Mouse (Mus musculus): ENCODE measurements around the gene Agk. TPM values are rescaled to one million over a fixed set of nuclear protein-coding genes. Genes with fewer than 3 reads are reported as not detected.
A peak's percentile ranks its signal among the peaks of the same experiment; 100 is the strongest.

The Agk gene
- polyA plus RNA-seq, 1 experiment from 2014 or later, result 46.3 TPM

GRCm38 (mm10) chr6:40435151-40436046 lies 110.4 kb downstream of the Agk start:
- WGBS, result under 1% methylated on average over 71 of the region's 72 CpGs

GRCm38 (mm10) chr6:40436047-40436483 lies 111.1 kb downstream of the Agk start, which contains the start of gene E330009J07Rik:
E330009J07Rik (minus strand) TSS chr6:40436135.
- Histone ChIP-seq H3K4me1 (peaks cover 17% of the 10 kb centered on the region), H3K27ac (replicated peaks) (peak within 1 kb of the TSS; percentile 94), H3K9me3 (replicated peaks) (no peaks in the 10 kb centered on the region), H3K27me3 (ENCODE audit: low read depth, poor library complexity, severe bottlenecking) (peaks cover 40% of the 10 kb centered on the region), H3K36me3 (no peaks in the 10 kb centered on the region), H3K4me3 (peak within 1 kb of the TSS; percentile 92)
- peak; percentile 84 for DNase-seq (ENCODE audit: low spot score)
- WGBS, result under 1% methylated on average over 38 of the region's 38 CpGs

More at GRCm38 (mm10) chr6:40435151-40436046, 110.4 kb downstream of the Agk start:
- DNase-seq (ENCODE audit: low spot score), result peak; percentile 71
- no peaks in the 10 kb centered on the region for H3K9me3 ChIP-seq (replicated peaks)
- H3K36me3 ChIP-seq, result no peaks in the 10 kb centered on the region
- peak overlapping the region; percentile 92 for H3K4me3 ChIP-seq
- H3K4me1 ChIP-seq, result peaks cover 17% of the 10 kb centered on the region
- H3K27me3 ChIP-seq (ENCODE audit: low read depth, poor library complexity, severe bottlenecking), result peaks cover 38% of the 10 kb centered on the region
- H3K27ac ChIP-seq (replicated peaks), result peak overlapping the region; percentile 94

- DNase-seq (ENCODE audit: low spot score), result no peak
- H3K4me1 ChIP-seq, result peaks cover 13% of the 10 kb centered on the region
- peaks cover 49% of the 10 kb centered on the region for H3K27me3 ChIP-seq (ENCODE audit: low read depth, poor library complexity, severe bottlenecking)
- 81% methylated on average over 5 of the region's 5 CpGs for WGBS
- H3K27ac ChIP-seq (replicated peaks), result no peak within 1 kb of the TSS
- H3K4me3 ChIP-seq, result no peak within 1 kb of the TSS
- H3K36me3 ChIP-seq, result no peaks in the 10 kb centered on the region
- no peaks in the 10 kb centered on the region for H3K9me3 ChIP-seq (replicated peaks)
Measured at GRCm38 (mm10) chr6:40438936-40439335, 114.0 kb downstream of the Agk start, which contains the start of gene Wee2. Wee2 (plus strand) TSS chr6:40439088.

- Histone ChIP-seq H3K27ac (replicated peaks) (no peak overlapping the region), H3K4me3 (no peak overlapping the region), H3K27me3 (ENCODE audit: low read depth, poor library complexity, severe bottlenecking) (peaks cover 51% of the 10 kb centered on the region), H3K4me1 (peaks cover 5% of the 10 kb centered on the region), H3K36me3 (no peaks in the 10 kb centered on the region), H3K9me3 (replicated peaks) (no peaks in the 10 kb centered on the region)
- WGBS, result 55% methylated on average over 12 of the region's 12 CpGs
- no peak for DNase-seq (ENCODE audit: low spot score)
Measured at GRCm38 (mm10) chr6:40439731-40440130, 114.8 kb downstream of the Agk start.

GRCm38 (mm10) chr6:40441276-40441675 lies 116.3 kb downstream of the Agk start:
- Histone ChIP-seq H3K27me3 (ENCODE audit: low read depth, poor library complexity, severe bottlenecking) (peaks cover 51% of the 10 kb centered on the region), H3K27ac (replicated peaks) (no peak overlapping the region), H3K36me3 (no peaks in the 10 kb centered on the region), H3K4me1 (no peaks in the 10 kb centered on the region), H3K4me3 (no peak overlapping the region), H3K9me3 (replicated peaks) (no peaks in the 10 kb centered on the region)
- WGBS, result 86% methylated on average over 3 of the region's 3 CpGs
- DNase-seq (ENCODE audit: low spot score), result no peak

GRCm38 (mm10) chr6:40441755-40442154 lies 116.8 kb downstream of the Agk start:
- 39% methylated on average over 3 of the region's 3 CpGs for WGBS
- Histone ChIP-seq H3K4me1 (no peaks in the 10 kb centered on the region), H3K27ac (replicated peaks) (no peak overlapping the region), H3K9me3 (replicated peaks) (no peaks in the 10 kb centered on the region), H3K36me3 (no peaks in the 10 kb centered on the region), H3K27me3 (ENCODE audit: low read depth, poor library complexity, severe bottlenecking) (peaks cover 46% of the 10 kb centered on the region), H3K4me3 (no peak overlapping the region)
- DNase-seq (ENCODE audit: low spot score), result no peak

- no peak overlapping the region for H3K4me3 ChIP-seq
- no peak overlapping the region for H3K27ac ChIP-seq (replicated peaks)
- DNase-seq (ENCODE audit: low spot score), result no peak
- 49% methylated on average over 10 of the region's 10 CpGs for WGBS
- H3K36me3 ChIP-seq, result no peaks in the 10 kb centered on the region
- H3K4me1 ChIP-seq, result no peaks in the 10 kb centered on the region
- no peaks in the 10 kb centered on the region for H3K9me3 ChIP-seq (replicated peaks)
- H3K27me3 ChIP-seq (ENCODE audit: low read depth, poor library complexity, severe bottlenecking), result peaks cover 31% of the 10 kb centered on the region
Measured at GRCm38 (mm10) chr6:40443281-40443928, 118.4 kb downstream of the Agk start.

Other genes with a start within 250 kb of the Agk start
- 12.2 and 12.5 TPM in 2 replicates for gene E330009J07Rik, start 111.0 kb downstream of the Agk start, polyA plus RNA-seq (2016; fragmentation: Nextera tagmentation; extraction: Ambion mirVana)
- 0.07 TPM in 1 of 2 replicates, not detected in the other for gene Wee2, start 113.9 kb downstream of the Agk start, polyA plus RNA-seq (2016; fragmentation: Nextera tagmentation; extraction: Ambion mirVana)
- 226 and 228 TPM in 2 replicates for gene Ssbp1, start 146.2 kb downstream of the Agk start, polyA plus RNA-seq (2016; fragmentation: Nextera tagmentation; extraction: Ambion mirVana)
- gene Tas2r137, start 166.1 kb downstream of the Agk start, polyA plus RNA-seq (2016; fragmentation: Nextera tagmentation; extraction: Ambion mirVana), result not detected in 2 replicates
- gene Tas2r108, start 168.4 kb downstream of the Agk start, polyA plus RNA-seq (2016; fragmentation: Nextera tagmentation; extraction: Ambion mirVana), result not detected in 2 replicates
- not detected in 2 replicates for gene Prss37, start 194.3 kb downstream of the Agk start, polyA plus RNA-seq (2016; fragmentation: Nextera tagmentation; extraction: Ambion mirVana)
- gene Olfr461, start 229.9 kb downstream of the Agk start, polyA plus RNA-seq (2016; fragmentation: Nextera tagmentation; extraction: Ambion mirVana), result 0.11 and 0.22 TPM in 2 replicates
- not detected in 2 replicates for gene Olfr460, start 244.3 kb downstream of the Agk start, polyA plus RNA-seq (2016; fragmentation: Nextera tagmentation; extraction: Ambion mirVana)

Measured in midbrain, embryonic 10.5 days (tissue).